Mouse (Mus musculus) neural tube, embryonic 11.5 days (tissue): ENCODE results near the gene Skiv2l. TPM values are rescaled to one million over a fixed set of nuclear protein-coding genes. Genes with fewer than 3 reads are reported as not detected.
"Not testable (repeated sequence)": the region's sequence is repeated elsewhere in the genome, so short reads cannot be mapped to it uniquely, and the experiment has no call there.

Experiments
- ATAC-seq: fragments of 200-750 bp; cut with Nextera tagmentation; 2 replicates; pipeline ENCODE4 v1.8.0; 2017; ENCODE audit warnings: moderate number of reproducible peaks, mild to moderate bottlenecking, moderate TSS enrichment, moderate library complexity; ENCODE audit not compliant: insufficient read depth, low FRiP score, low TSS enrichment
- DNase-seq: peaks from one replicate; pipeline ENCODE4 v3.0.0-alpha.2; 2015; ENCODE audit warnings: low spot score
- H3K27ac ChIP-seq: fragments of 300-500 bp; sonication (generic); 2 replicates; pipeline ENCODE4 v1.5.1; 2014; ENCODE audit warnings: low read depth, mild to moderate bottlenecking, low read length
- H3K27me3 ChIP-seq: fragments of 300-500 bp; sonication (generic); 2 replicates; pipeline ENCODE4 v1.6.1; 2014; ENCODE audit warnings: mild to moderate bottlenecking, low read length, mixed read lengths; ENCODE audit not compliant: control insufficient read depth, insufficient read depth
- H3K36me3 ChIP-seq: fragments of 300-500 bp; sonication (generic); 2 replicates; pipeline ENCODE4 v1.6.1; 2014; ENCODE audit warnings: mild to moderate bottlenecking, low read length, moderate library complexity, mixed read lengths; ENCODE audit not compliant: control insufficient read depth, insufficient read depth
- H3K4me1 ChIP-seq: fragments of 300-500 bp; sonication (generic); 2 replicates; pipeline ENCODE4 v1.6.1; 2014; ENCODE audit warnings: low read length, mixed read lengths; ENCODE audit not compliant: control insufficient read depth, insufficient read depth
- H3K4me2 ChIP-seq: fragments of 300-500 bp; sonication (generic); 2 replicates; pipeline ENCODE4 v1.6.1; 2014; ENCODE audit warnings: low read depth, mild to moderate bottlenecking, moderate library complexity
- H3K4me3 ChIP-seq: fragments of 300-500 bp; sonication (generic); 2 replicates; pipeline ENCODE4 v1.5.1; 2014; ENCODE audit warnings: low read depth, low read length
- H3K9ac ChIP-seq: fragments of 300-500 bp; sonication (generic); 2 replicates; pipeline ENCODE4 v1.6.1; 2014; ENCODE audit warnings: mild to moderate bottlenecking, low read length
- H3K9me3 ChIP-seq: fragments of 300-500 bp; sonication (generic); 2 replicates; pipeline ENCODE4 v1.6.1; 2016; ENCODE audit warnings: low read length; ENCODE audit not compliant: control insufficient read depth
- WGBS: fragments of 180-500 bp; shearing (Covaris S2); extraction: QIAGEN DNeasy Blood & Tissue Kit; methylation state at CpG from one replicate; pipeline ENCODE4 v1.1.7; 2014; 5-methylcytosine and 5-hydroxymethylcytosine counted together
- polyA plus RNA-seq: library from polyadenylated mRNA; unstranded; fragments of >200 nt; fragmentation: Nextera tagmentation; extraction: Ambion mirVana; gene quantifications from 2 replicates; pipeline ENCODE4 v1.2.1, GENCODE M21; 2014

Gene Skiv2l
- polyA plus RNA-seq, 1 experiment from 2014 or later, result 55.7 TPM

GRCm38 (mm10) chr17:34800781-34801305 lies 49.2 kb downstream of the Skiv2l start:
- H3K4me3 ChIP-seq, ATAC-seq, H3K27me3 ChIP-seq, H3K9me3 ChIP-seq, H3K4me2 ChIP-seq, DNase-seq, H3K4me1 ChIP-seq, H3K9ac ChIP-seq, H3K27ac ChIP-seq, H3K36me3 ChIP-seq: not testable (repeated sequence)
- 95% methylated on average over 16 of the region's 16 CpGs for WGBS

- H3K9me3 ChIP-seq, result no peaks in the 10 kb centered on the region
- H3K4me3 ChIP-seq, result no peak overlapping the region
- no peak overlapping the region for H3K4me2 ChIP-seq
- H3K27ac ChIP-seq, result no peak overlapping the region
- WGBS, result 90% methylated on average over 4 of the region's 4 CpGs
- no peaks in the 10 kb centered on the region for H3K36me3 ChIP-seq
- H3K27me3 ChIP-seq, result no peaks in the 10 kb centered on the region
- ATAC-seq, result no peak
- H3K4me1 ChIP-seq, result no peaks in the 10 kb centered on the region
- H3K9ac ChIP-seq, result no peak overlapping the region
- no peak for DNase-seq
These were observed 50.5 kb downstream of the Skiv2l start for GRCm38 (mm10) chr17:34799531-34799925.

DNA sequence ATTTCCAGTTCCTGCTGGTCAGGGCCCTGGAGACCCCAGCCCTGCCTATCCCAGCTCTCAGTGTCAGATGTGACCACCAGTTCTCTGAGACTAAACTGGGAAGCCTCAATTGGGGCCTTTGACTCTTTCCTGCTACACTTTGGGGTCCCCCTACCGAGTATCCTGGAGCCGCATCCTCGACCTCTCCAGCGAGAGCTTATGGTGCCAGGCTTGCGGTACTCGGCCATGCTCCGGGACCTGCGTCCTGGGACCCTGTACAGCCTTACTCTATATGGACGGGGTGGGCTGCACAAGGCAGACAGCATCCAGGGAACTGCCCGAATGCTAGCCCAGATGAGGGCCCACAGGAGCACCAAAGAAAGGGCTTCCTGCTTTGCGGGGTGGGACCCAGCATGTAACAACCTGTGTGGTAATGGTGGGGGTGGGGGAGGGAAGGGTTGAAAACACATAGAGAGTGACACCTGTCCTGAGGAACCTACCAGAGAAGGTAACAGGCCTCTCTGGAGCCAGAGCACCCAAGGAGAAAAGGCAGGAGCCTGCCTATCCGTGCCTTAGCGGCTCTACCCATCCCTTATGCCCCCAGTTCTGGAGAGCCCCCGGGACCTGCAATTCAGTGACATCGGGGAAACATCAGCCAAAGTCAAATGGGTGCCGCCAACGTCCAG lies 51.0 kb downstream of the Skiv2l start:
- no peak overlapping the region for H3K27ac ChIP-seq
- ATAC-seq, result no peak
- H3K9ac ChIP-seq, result no peak overlapping the region
- no peaks in the 10 kb centered on the region for H3K4me1 ChIP-seq
- H3K9me3 ChIP-seq, result no peaks in the 10 kb centered on the region
- no peak overlapping the region for H3K4me3 ChIP-seq
- H3K27me3 ChIP-seq, result no peaks in the 10 kb centered on the region
- H3K4me2 ChIP-seq, result no peak overlapping the region
- DNase-seq, result no peak
- no peaks in the 10 kb centered on the region for H3K36me3 ChIP-seq
- 87% methylated on average over 13 of the region's 17 CpGs for WGBS

DNA sequence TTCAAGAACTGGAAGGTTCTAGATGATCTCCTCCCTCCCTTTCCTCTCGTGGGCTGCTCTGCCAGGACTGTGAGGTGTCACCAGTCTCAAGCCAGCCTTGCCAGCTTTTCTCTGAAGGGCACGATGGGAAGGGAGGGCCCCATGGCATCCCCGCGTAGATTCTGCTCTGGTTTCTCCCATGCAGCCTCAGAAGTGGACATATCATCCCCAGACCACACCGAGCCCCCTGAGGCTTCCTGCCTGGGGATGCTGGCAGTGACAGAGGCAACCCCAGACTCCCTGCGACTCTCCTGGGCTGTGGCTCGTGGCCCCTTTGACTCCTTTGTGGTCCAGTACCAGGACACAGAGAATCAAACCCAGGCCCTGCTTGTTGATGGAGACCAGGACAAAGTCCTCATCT lies 51.9 kb downstream of the Skiv2l start:
- DNase-seq, ATAC-seq, H3K27ac ChIP-seq, H3K9ac ChIP-seq, H3K4me1 ChIP-seq, H3K4me2 ChIP-seq, H3K9me3 ChIP-seq, H3K27me3 ChIP-seq, H3K36me3 ChIP-seq, H3K4me3 ChIP-seq: not testable (repeated sequence)
- 87% methylated on average over 7 of the region's 7 CpGs for WGBS

- not testable (repeated sequence) for H3K4me1 ChIP-seq, ATAC-seq, H3K4me2 ChIP-seq, H3K27ac ChIP-seq, H3K4me3 ChIP-seq, H3K9me3 ChIP-seq, H3K27me3 ChIP-seq, H3K36me3 ChIP-seq, H3K9ac ChIP-seq, DNase-seq
- WGBS, result 85% methylated on average over 10 of the region's 10 CpGs
These were observed 52.6 kb downstream of the Skiv2l start for GRCm38 (mm10) chr17:34797211-34797995.

DNA sequence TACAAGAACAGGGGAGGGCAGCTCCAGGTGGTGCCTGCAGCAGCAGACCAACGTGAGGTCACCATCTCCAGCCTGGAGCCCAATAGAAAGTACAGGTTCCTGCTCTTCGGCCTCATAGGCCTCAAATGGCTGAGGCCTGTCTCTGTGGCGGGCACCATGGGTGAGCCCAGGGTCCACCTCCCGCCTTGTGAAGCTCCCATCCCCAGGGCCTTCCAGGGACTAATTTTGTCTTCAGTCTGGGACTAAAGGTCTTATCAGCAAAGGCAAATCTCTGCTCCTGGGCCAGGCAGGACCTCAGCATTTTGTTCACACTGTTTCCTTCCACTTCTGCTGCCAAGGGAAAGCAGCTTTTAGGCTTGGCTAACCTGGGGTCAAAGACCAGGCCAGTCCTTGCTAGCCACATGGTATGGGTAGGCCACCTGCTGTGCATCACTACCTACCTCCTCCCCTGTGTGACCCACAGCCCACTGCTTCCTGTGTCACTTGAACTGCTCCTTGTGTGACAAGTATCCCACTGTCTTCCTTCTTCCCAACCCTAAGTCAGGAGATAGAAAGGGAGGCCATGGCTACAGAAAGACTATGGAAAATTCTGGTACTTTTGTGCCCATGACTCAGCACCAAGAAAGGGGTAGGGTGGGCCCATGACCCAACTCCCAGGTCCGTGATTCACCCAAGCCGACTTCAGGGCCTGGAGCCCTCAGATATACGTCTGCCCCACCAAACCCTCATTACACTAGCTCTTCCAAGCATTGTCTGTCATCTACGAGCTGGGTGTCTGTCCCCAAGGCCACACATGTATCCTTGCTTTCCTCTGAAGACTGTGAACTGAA lies 53.5 kb downstream of the Skiv2l start:
- H3K27ac ChIP-seq, result no peak overlapping the region

GRCm38 (mm10) chr17:34795633-34796032 lies 54.4 kb downstream of the Skiv2l start:
- no peaks in the 10 kb centered on the region for H3K27me3 ChIP-seq
- H3K36me3 ChIP-seq, result no peaks in the 10 kb centered on the region
- no peaks in the 10 kb centered on the region for H3K9me3 ChIP-seq
- H3K4me2 ChIP-seq, result no peak overlapping the region
- no peak for DNase-seq
- 68% methylated on average over 9 of the region's 9 CpGs for WGBS
- H3K9ac ChIP-seq, result no peak overlapping the region
- no peak overlapping the region for H3K27ac ChIP-seq
- no peak overlapping the region for H3K4me3 ChIP-seq
- no peaks in the 10 kb centered on the region for H3K4me1 ChIP-seq
- ATAC-seq, result no peak

More for the DNA sequence above, 53.5 kb downstream of the Skiv2l start:
- Histone ChIP-seq H3K9me3 (no peaks in the 10 kb centered on the region), H3K36me3 (no peaks in the 10 kb centered on the region), H3K4me2 (no peak overlapping the region), H3K4me1 (no peaks in the 10 kb centered on the region), H3K9ac (no peak overlapping the region), H3K4me3 (no peak overlapping the region), H3K27me3 (no peaks in the 10 kb centered on the region)
- ATAC-seq, result no peak
- 88% methylated on average over 8 of the region's 8 CpGs for WGBS
- no peak for DNase-seq

GRCm38 (mm10) chr17:34795016-34795415 lies 55.0 kb downstream of the Skiv2l start:
- H3K4me2 ChIP-seq, result no peak overlapping the region
- no peak for DNase-seq
- H3K9ac ChIP-seq, result no peak overlapping the region
- no peaks in the 10 kb centered on the region for H3K36me3 ChIP-seq
- no peak for ATAC-seq
- no peaks in the 10 kb centered on the region for H3K9me3 ChIP-seq
- H3K27me3 ChIP-seq, result no peaks in the 10 kb centered on the region
- H3K27ac ChIP-seq, result no peak overlapping the region
- WGBS, result 91% methylated on average over 10 of the region's 10 CpGs
- H3K4me3 ChIP-seq, result no peak overlapping the region
- H3K4me1 ChIP-seq, result no peaks in the 10 kb centered on the region
